Mouse (Mus musculus) left cerebral cortex, postnatal 36 days (tissue): ENCODE measurements around the gene Gtf2h4. TPM values are rescaled to one million over a fixed set of nuclear protein-coding genes. Genes with fewer than 3 reads are reported as not detected.

Experiments
- DNase-seq, 2 experiments: peaks; one replicate each; pipeline ENCODE4 v3.0.0; 2021 to 2022; ENCODE audit warnings: low spot score in 2 of 2, mixed read lengths in 1 of 2
- intact Hi-C: fragments of 180-260 bp; cut with DNase I; formaldehyde crosslinking; loops from one replicate; pipeline ENCODE4 v1.15.1; 2025
- total RNA-seq, 2 experiments: library from RNA; stranded (reverse); gene quantifications; 2 replicates each; pipeline ENCODE4 v1.2.3; 2021

The Gtf2h4 gene
- total RNA-seq, 2 experiments from 2014 or later, result 26.8 to 29.9 TPM

- no peak for DNase-seq
- intact Hi-C loops, result no loop called here
These were observed 25.0 kb upstream of the Gtf2h4 start for GRCm38 (mm10) chr17:35698501-35698883.

GRCm38 (mm10) chr17:35697759-35698500, 24.4 kb upstream of the Gtf2h4 start:
- intact Hi-C loops, result no loop called here
- peak; percentile 53 to 54 for DNase-seq

- intact Hi-C loops, result no loop called here
These were observed 23.9 kb upstream of the Gtf2h4 start for GRCm38 (mm10) chr17:35697429-35697758.

GRCm38 (mm10) chr17:35696691-35697090, 23.2 kb upstream of the Gtf2h4 start:
- intact Hi-C loops, result no loop called here
- no peak for DNase-seq

More at GRCm38 (mm10) chr17:35697429-35697758, 23.9 kb upstream of the Gtf2h4 start:
- no peak for DNase-seq

GRCm38 (mm10) chr17:35695289-35695688, 21.8 kb upstream of the Gtf2h4 start:
- intact Hi-C loops, result no loop called here
- DNase-seq, result no peak

- no peak for DNase-seq
- intact Hi-C loops, result no loop called here
These were observed 20.4 kb upstream of the Gtf2h4 start for GRCm38 (mm10) chr17:35693906-35694305.

- DNase-seq, result no peak
- intact Hi-C loops, result no loop called here
These were observed 18.8 kb upstream of the Gtf2h4 start for GRCm38 (mm10) chr17:35692368-35692767.

GRCm38 (mm10) chr17:35691811-35692210, 18.3 kb upstream of the Gtf2h4 start:
- no peak for DNase-seq
- intact Hi-C loops, result no loop called here

- intact Hi-C loops, result no loop called here
- no peak for DNase-seq
These were observed 16.6 kb upstream of the Gtf2h4 start for GRCm38 (mm10) chr17:35689936-35690645.

GRCm38 (mm10) chr17:35688347-35689175, 15.0 kb upstream of the Gtf2h4 start:
- intact Hi-C loops, result no loop called here

GRCm38 (mm10) chr17:35685061-35685460, 11.5 kb upstream of the Gtf2h4 start:
- intact Hi-C loops, result no loop called here
- no peak for DNase-seq

More at GRCm38 (mm10) chr17:35688347-35689175, 15.0 kb upstream of the Gtf2h4 start:
- DNase-seq, result no peak

- DNase-seq, result no peak
- intact Hi-C loops, result no loop called here
These were observed 8.4 kb upstream of the Gtf2h4 start for GRCm38 (mm10) chr17:35681986-35682385.

- intact Hi-C loops, result no loop called here
- DNase-seq, result no peak
These were observed 7.1 kb upstream of the Gtf2h4 start for GRCm38 (mm10) chr17:35680591-35680990.

- no peak for DNase-seq
- intact Hi-C loops, result no loop called here
These were observed 1.0 kb downstream of the Gtf2h4 start for GRCm38 (mm10) chr17:35672527-35672926.

- no peak for DNase-seq
- intact Hi-C loops, result no loop called here
These were observed 1.7 kb downstream of the Gtf2h4 start for GRCm38 (mm10) chr17:35671846-35672245.

GRCm38 (mm10) chr17:35669731-35670130, 3.8 kb downstream of the Gtf2h4 start:
- intact Hi-C loops, result loop anchor here (5.0 kb wide), 1 partner anchor 87 kb away; no protein-coding TSS in a partner anchor
- no peak for DNase-seq

GRCm38 (mm10) chr17:35667334-35668065, 6.0 kb downstream of the Gtf2h4 start, which contains the start of gene Vars2:
Gene Vars2 (minus strand): TSS chr17:35667592.
- intact Hi-C loops, result loop anchor here (2.0 to 5.0 kb wide), 2 partner anchors 33 to 85 kb away; no protein-coding TSS in a partner anchor
- DNase-seq, result peak; percentile 97 to 98

GRCm38 (mm10) chr17:35666851-35667256, 6.7 kb downstream of the Gtf2h4 start:
- peak in 1 of 2 experiments; percentile 26 for DNase-seq
- intact Hi-C loops, result loop anchor here (2.0 to 5.0 kb wide), 2 partner anchors 32 to 85 kb away; no protein-coding TSS in a partner anchor

GRCm38 (mm10) chr17:35665957-35666515, 7.5 kb downstream of the Gtf2h4 start:
- intact Hi-C loops, result loop anchor here (2.0 to 5.0 kb wide), 2 partner anchors 31 to 84 kb away; no protein-coding TSS in a partner anchor
- DNase-seq, result peak; percentile 31 to 50
